Mouse (Mus musculus): ENCODE results near the gene Sytl1.

GRCm38 (mm10) chr4:133251214-133251613 is 11.7 kb downstream of the Sytl1 start:
- TF ChIP-seq CTCF (IDR thresholded peaks at IDR 0.05; ENCODE audit: low read depth) (no peak), EP300 (IDR thresholded peaks at IDR 0.05; ENCODE audit: low read depth) (no peak)

Data from heart, postnatal 0 days (tissue).